7 mouse cellular contexts compared by ENCODE assay signal in genomic region chr8:105938306-105938669, GRCm38 (mm10). TPM values are rescaled to one million over a fixed set of nuclear protein-coding genes. Genes with fewer than 3 reads are reported as not detected.
DNase-seq lines count a peak whose midpoint lies in the region; ATAC-seq and TF ChIP-seq lines count a peak whose summit lies in the region.

Gene Psmb10, minus strand, starts transcription at chr8:105938444.

- TF ChIP-seq RAD21 in MEL (IDR thresholded peaks at IDR 0.05; ENCODE audit: low read depth, low read length): no peak

- no peaks in the 10 kb centered on the region for H3K27me3 ChIP-seq in MEL (ENCODE audit: control insufficient read depth in 1 of 2, insufficient read depth in 2 of 2, low read length in 2 of 2)
- H3K27me3 ChIP-seq in embryonic facial prominence, embryonic 14.5 days (replicated peaks; ENCODE audit: control insufficient read depth, insufficient read depth, low read length): no peaks in the 10 kb centered on the region

- H3K4me2 ChIP-seq in embryonic facial prominence, embryonic 14.5 days (ENCODE audit: low read depth, low read length): peak within 1 kb of the TSS; percentile 94

- H3K4me3 ChIP-seq in MEL (ENCODE audit: control insufficient read depth in 1 of 2, insufficient read depth in 1 of 2, low read depth in 2 of 2, low read length in 2 of 2) (peak within 1 kb of the TSS; percentile 67 to 85), macrophage (ENCODE audit: inconsistent target) (peak within 1 kb of the TSS; percentile 98)
- H3K4me3 ChIP-seq in embryonic facial prominence, embryonic 14.5 days (ENCODE audit: low read depth, low read length): peak within 1 kb of the TSS; percentile 76

- DNase-seq in CD4-positive helper T cell, adult 2 months (ENCODE audit: low read depth, low spot score): peak; percentile 60
- peak; percentile 79 for DNase-seq in MEL (ENCODE audit: low read depth, low spot score)
- DNase-seq in embryonic facial prominence, embryonic 14.5 days (ENCODE audit: low spot score): peak; percentile 45
- DNase-seq in heart, postnatal 14 days: peak in 1 of 2 experiments; percentile 45
- no peak for DNase-seq in layer of hippocampus, postnatal 25 days (ENCODE audit: extremely low spot score in 1 of 2, low spot score in 1 of 2)
- peak; percentile 56 for DNase-seq in thymus, postnatal 4 days

- H3K79me2 ChIP-seq in MEL (ENCODE audit: control insufficient read depth, insufficient read depth, low read length, poor library complexity) (peaks cover 10% of the 10 kb centered on the region), macrophage (ENCODE audit: inconsistent target) (peaks cover 8% of the 10 kb centered on the region; the same call in 1 of the 2 replicates)

- 32% methylated on average over 4 of the region's 4 CpGs for WGBS in embryonic facial prominence, embryonic 14.5 days
- 2% methylated on average over 4 of the region's 4 CpGs for WGBS in macrophage (ENCODE audit: missing documents)

- H3K36me3 ChIP-seq in MEL (ENCODE audit: control insufficient read depth in 1 of 2, insufficient read depth in 2 of 2, low read length in 2 of 2) (peaks cover 0 to 13% of the 10 kb centered on the region in 2 experiments; a peak in 2 of 4 replicates), macrophage (ENCODE audit: inconsistent target) (peaks cover 16% of the 10 kb centered on the region)
- peaks cover 36% of the 10 kb centered on the region for H3K36me3 ChIP-seq in embryonic facial prominence, embryonic 14.5 days (ENCODE audit: control insufficient read depth, insufficient read depth, low read length)

- intact Hi-C loops in heart, postnatal 14 days (cut with DNase I): no loop called here

- TF ChIP-seq CTCF in MEL (IDR thresholded peaks at IDR 0.05 in 2 of 3, conservative IDR thresholded peaks at IDR 0.05 in 1 of 3; ENCODE audit: control insufficient read depth in 1 of 3, insufficient read depth in 1 of 3, low read depth in 2 of 3, low read length in 3 of 3, poor library complexity in 1 of 3, severe bottlenecking in 1 of 3): peak in 1 of 3 experiments; percentile 8; a peak in 1 of 6 replicates

- H3K9ac ChIP-seq in MEL (ENCODE audit: control insufficient read depth, low read depth, low read length, poor library complexity, severe bottlenecking): peak within 1 kb of the TSS; percentile 91
- H3K9ac ChIP-seq in embryonic facial prominence, embryonic 14.5 days (ENCODE audit: low read depth, low read length): peak within 1 kb of the TSS; percentile 76

- no peak for TF ChIP-seq EP300 in MEL (IDR thresholded peaks at IDR 0.05; ENCODE audit: low read depth in 1 of 2, low read length in 2 of 2)

- TF ChIP-seq POLR2A in MEL (IDR thresholded peaks at IDR 0.05; ENCODE audit: control insufficient read depth in 1 of 2, insufficient read depth in 1 of 2, low read depth in 1 of 2, low read length in 2 of 2, poor library complexity in 1 of 2): no peak

- ATAC-seq in embryonic facial prominence, embryonic 14.5 days (ENCODE audit: low read depth): no peak

- H3K4me1 ChIP-seq in MEL (ENCODE audit: control insufficient read depth in 1 of 2, insufficient read depth in 2 of 2, low read length in 2 of 2): peaks cover 4 to 14% of the 10 kb centered on the region in 2 experiments; a peak in 3 of 4 replicates
- H3K4me1 ChIP-seq in embryonic facial prominence, embryonic 14.5 days (ENCODE audit: control insufficient read depth, insufficient read depth, low read length): peaks cover 15% of the 10 kb centered on the region

- no peaks in the 10 kb centered on the region for H3K9me3 ChIP-seq in MEL (replicated peaks; ENCODE audit: insufficient read depth, low read length)
- H3K9me3 ChIP-seq in embryonic facial prominence, embryonic 14.5 days (ENCODE audit: control insufficient read depth, low read length): no peaks in the 10 kb centered on the region

- H3K27ac ChIP-seq in MEL (ENCODE audit: control insufficient read depth, low read depth, low read length) (peak within 1 kb of the TSS; percentile 85), macrophage (peak within 1 kb of the TSS; percentile 94)
- peak within 1 kb of the TSS; percentile 81 for H3K27ac ChIP-seq in embryonic facial prominence, embryonic 14.5 days (replicated peaks; ENCODE audit: low read depth, low read length)

TF ChIP-seq in MEL, 35 proteins besides CTCF, POLR2A, EP300 and RAD21:
- TF ChIP-seq MYC (IDR thresholded peaks at IDR 0.05; ENCODE audit: low read depth, low read length) (peak; percentile 99), TAL1 (IDR thresholded peaks at IDR 0.05; ENCODE audit: low read length) (no peak), ZMIZ1 (IDR thresholded peaks at IDR 0.05; ENCODE audit: low read depth, low read length) (no peak; the same call in 1 of the 2 replicates), USF2 (IDR thresholded peaks at IDR 0.05; ENCODE audit: borderline replicate concordance in 1 of 2, insufficient read depth in 1 of 2, low read depth in 1 of 2, low read length in 2 of 2) (0 out of 4 replicates have a peak, but pooled peaks of 1 of the 2 experiments have one; percentile 11), CHD2 (IDR thresholded peaks at IDR 0.05; ENCODE audit: low read length) (no peak), KAT2A (conservative IDR thresholded peaks at IDR 0.05; ENCODE audit: low read depth, low read length) (no peak), CHD1 (IDR thresholded peaks at IDR 0.05; ENCODE audit: low read depth, low read length) (no peak), POLR2AphosphoS5 (IDR thresholded peaks at IDR 0.05; ENCODE audit: borderline replicate concordance, low read depth, low read length) (no peak), HCFC1 (IDR thresholded peaks at IDR 0.05; ENCODE audit: low read depth, low read length) (peak; percentile 2; the same call in 1 of the 2 replicates), BHLHE40 (IDR thresholded peaks at IDR 0.05; ENCODE audit: borderline replicate concordance, low read depth, low read length) (no peak), MAX (IDR thresholded peaks at IDR 0.05; ENCODE audit: low read length) (peak; percentile 94), SIN3A (IDR thresholded peaks at IDR 0.05; ENCODE audit: low read length) (peak; percentile 95), E2F4 (IDR thresholded peaks at IDR 0.05; ENCODE audit: borderline replicate concordance, low read depth, low read length) (no peak), ELF1 (IDR thresholded peaks at IDR 0.05; ENCODE audit: low read depth, low read length) (no peak), TCF12 (IDR thresholded peaks at IDR 0.05; ENCODE audit: low read depth, low read length) (no peak), ETS1 (IDR thresholded peaks at IDR 0.05; ENCODE audit: low read depth, low read length) (peak; percentile 72; the same call in 1 of the 2 replicates), RCOR1 (IDR thresholded peaks at IDR 0.05; ENCODE audit: low read depth, low read length) (no peak), USF1 (IDR thresholded peaks at IDR 0.05; ENCODE audit: low read depth, low read length) (peak; percentile 74), MEF2A (IDR thresholded peaks at IDR 0.05; ENCODE audit: extremely low read depth, insufficient replicate concordance, low read depth, low read length, poor library complexity, severe bottlenecking) (no peak), GABPA (IDR thresholded peaks at IDR 0.05; ENCODE audit: low read depth, low read length) (no peak), MYB (IDR thresholded peaks at IDR 0.05; ENCODE audit: low read depth, low read length) (no peak), NELFE (IDR thresholded peaks at IDR 0.05; ENCODE audit: low read depth, low read length) (no peak; the same call in 1 of the 2 replicates), UBTF (IDR thresholded peaks at IDR 0.05; ENCODE audit: borderline replicate concordance, insufficient read depth, low read depth, low read length) (no peak), ZKSCAN1 (IDR thresholded peaks at IDR 0.05; ENCODE audit: low read depth, low read length) (no peak), TBP (IDR thresholded peaks at IDR 0.05; ENCODE audit: low read depth, low read length) (no peak), ZC3H11A (IDR thresholded peaks at IDR 0.05; ENCODE audit: low read depth, low read length) (no peak), GATA1 (IDR thresholded peaks at IDR 0.05; ENCODE audit: low read depth, low read length) (no peak), JUND (IDR thresholded peaks at IDR 0.05; ENCODE audit: low read depth, low read length) (no peak), POLR2AphosphoS2 (IDR thresholded peaks at IDR 0.05; ENCODE audit: low read length) (no peak), MAZ (IDR thresholded peaks at IDR 0.05; ENCODE audit: low read depth, low read length) (no peak), SMC3 (IDR thresholded peaks at IDR 0.05; ENCODE audit: low read depth, low read length) (peak; percentile 1; the same call in 1 of the 2 replicates), MAFK (IDR thresholded peaks at IDR 0.05; ENCODE audit: borderline replicate concordance, low read depth, low read length) (no peak), MXI1 (IDR thresholded peaks at IDR 0.05; ENCODE audit: low read depth, low read length) (peak; percentile 100), ZNF384 (IDR thresholded peaks at IDR 0.05; ENCODE audit: low read depth, low read length) (no peak), NRF1 (IDR thresholded peaks at IDR 0.05; ENCODE audit: insufficient read depth, low read depth, low read length, poor library complexity, severe bottlenecking) (no peak)

RNA-seq across cellular contexts. Expression of gene Psmb10, which starts in this region (rescaled TPM):
- total RNA-seq in MEL (2012; rRNA removed): 228 and 275 TPM in 2 replicates
- 100 to 1,000 TPM in 1 of 2 experiments, not detected in 1; 193 TPM for polyA plus RNA-seq in MEL (2012; ENCODE audit: insufficient read depth in 1 of 2, insufficient read length in 2 of 2, low read depth in 1 of 2, low replicate concordance in 2 of 2, missing spikeins in 1 of 2)
- 35.9 and 37.3 TPM in 2 replicates for polyA plus RNA-seq in embryonic facial prominence, embryonic 14.5 days (2014; fragmentation: Nextera tagmentation; extraction: Ambion mirVana)
- total RNA-seq in heart, postnatal 14 days (2021): 10 to 100 TPM; 57.6 to 66.5 TPM
- total RNA-seq in layer of hippocampus, postnatal 25 days (2021): 10 to 100 TPM; 58.6 to 70.6 TPM
- 100 to 1,000 TPM in 14 of 26 experiments, 10 to 100 TPM in 12; 22.7 to 248 (median 131) TPM for total RNA-seq in macrophage (2018; cell fraction: chromatin; rRNA removed)
- 100 to 1,000 TPM; 153 to 669 (median 342) TPM for total RNA-seq in macrophage (2018; cell fraction: cytosol; rRNA removed)
- total RNA-seq in macrophage (2018; cell fraction: nucleus; rRNA removed): 100 to 1,000 TPM in 19 of 26 experiments, 10 to 100 TPM in 7; 38.7 to 433 (median 199) TPM
- 51.8 to 210 TPM (median 105 TPM) in 3 replicates for polyA plus RNA-seq in macrophage (2018)

Comparison
In these comparisons a context has a peak if more than half of its experiments do, and no peak if none do; other contexts are left out.
1. DNase-seq: peak in CD4-positive helper T cell, adult 2 months (single experiment), MEL (single experiment), embryonic facial prominence, embryonic 14.5 days (single experiment) and thymus, postnatal 4 days (single experiment); none in layer of hippocampus, postnatal 25 days (0 of 2).
2. Peak in every context shown above with its lines, with median percentiles within 50 percentile points of each other: H3K27ac ChIP-seq and H3K4me3 ChIP-seq.